Mouse (Mus musculus) ZHBTc4 (cell line): ENCODE results near the gene Enoph1.

Experiments
- DNase-seq: peaks from one replicate; pipeline ENCODE4 v3.0.0-alpha.2; 2011; ENCODE audit warnings: low read depth, low spot score

Gene Enoph1

DNA sequence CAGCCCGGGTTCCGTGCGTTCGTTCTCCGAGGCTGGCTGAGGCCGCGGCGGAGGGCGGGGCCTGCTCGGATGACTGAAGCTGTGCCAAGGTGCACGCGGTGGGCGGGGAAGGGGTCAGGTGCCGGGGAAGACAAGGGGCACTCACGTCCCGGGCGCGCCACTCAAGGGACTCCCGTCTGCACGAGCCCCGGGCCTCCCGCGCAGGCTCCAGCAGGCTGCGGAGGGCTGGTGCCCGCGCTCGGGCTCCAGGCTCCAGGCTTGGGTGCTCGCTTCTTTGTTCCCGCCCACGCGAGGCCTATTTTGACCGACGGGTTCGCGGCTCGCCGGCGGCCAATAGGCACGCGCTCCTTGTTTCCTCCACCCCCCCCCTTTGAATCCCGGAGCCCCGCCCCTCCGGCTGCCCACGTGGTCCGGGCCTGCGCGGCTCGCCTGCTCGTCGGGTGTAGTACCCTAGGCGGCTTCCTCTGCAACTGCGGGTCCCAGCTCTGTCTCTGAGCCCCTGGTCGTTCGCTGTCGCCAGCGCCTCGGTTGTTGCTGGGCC is at the start of gene Enoph1, which contains the start of gene Hnrnpdl:
TSS of gene Enoph1 (plus strand) at position 384 of the 541 bp plus-strand sequence.
TSS of gene Hnrnpdl (minus strand) at position 63 of the 541 bp plus-strand sequence.
- DNase-seq: peak; percentile 98

- no peak for DNase-seq
Measured at GRCm38 (mm10) chr5:99994166-99994565, 45.6 kb upstream of the Enoph1 start.

DNA sequence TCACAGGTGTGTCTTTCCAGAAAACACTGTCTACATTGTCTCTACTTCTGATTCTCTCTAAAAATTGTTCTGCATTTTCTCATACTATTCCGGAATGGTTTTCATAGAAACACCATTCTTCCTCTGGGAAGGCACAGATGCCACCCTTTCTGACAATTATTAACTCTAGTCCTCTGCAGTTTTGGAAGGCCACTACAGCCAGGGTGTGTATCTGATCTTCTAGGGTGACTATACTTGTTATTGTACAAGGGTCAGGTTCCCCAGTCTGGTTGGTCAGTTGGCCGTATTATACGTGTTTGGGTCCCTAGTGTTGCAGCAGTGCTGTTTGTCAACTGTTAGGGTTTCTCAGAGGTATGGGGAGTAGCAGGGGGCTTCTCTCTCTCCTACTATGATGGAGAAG is 45.1 kb upstream of the Enoph1 start:
- DNase-seq: no peak

GRCm38 (mm10) chr5:100000048-100000447 is 39.7 kb upstream of the Enoph1 start:
- no peak for DNase-seq

DNA sequence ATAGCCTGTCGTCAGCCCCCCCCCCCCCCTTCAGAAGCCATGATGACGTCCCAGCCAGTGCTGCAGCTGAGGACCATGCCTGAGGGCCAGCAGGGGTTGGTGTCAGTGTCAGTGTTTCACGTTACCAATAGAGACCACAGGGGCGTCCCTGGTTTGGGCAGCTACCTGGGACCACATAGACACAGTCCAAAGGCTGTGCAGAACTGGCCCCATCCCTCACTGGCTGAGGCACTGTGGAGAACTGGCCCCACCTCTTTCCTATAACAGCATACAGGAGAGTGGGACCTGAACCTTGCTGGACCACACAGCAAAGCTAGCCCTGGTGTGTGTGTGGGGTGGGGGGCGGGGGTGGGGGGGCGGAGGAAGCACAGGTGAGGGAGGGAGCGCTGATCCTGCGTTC is 39.3 kb upstream of the Enoph1 start:
- no peak for DNase-seq

DNA sequence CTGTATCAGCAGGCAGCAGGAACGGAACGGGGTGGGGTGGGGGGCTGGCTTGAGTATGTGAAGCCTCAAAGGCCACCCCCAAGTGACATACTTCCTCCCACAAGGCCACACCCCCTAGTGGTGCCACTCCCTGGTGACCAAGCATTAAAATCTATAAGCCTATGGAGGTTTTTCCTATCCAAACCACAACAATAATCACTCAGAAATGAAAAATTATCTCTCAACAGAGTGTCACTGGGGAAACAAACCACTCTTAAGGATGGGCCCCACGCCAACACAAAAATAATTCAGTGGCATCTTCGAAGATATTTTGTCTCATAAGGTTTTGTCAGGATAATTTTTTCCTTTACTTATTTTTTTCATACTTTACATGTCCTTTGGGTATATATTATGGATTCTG is 35.9 kb upstream of the Enoph1 start:
- DNase-seq: no peak

- DNase-seq: no peak
Measured at GRCm38 (mm10) chr5:100005431-100005830, 34.4 kb upstream of the Enoph1 start.

DNA sequence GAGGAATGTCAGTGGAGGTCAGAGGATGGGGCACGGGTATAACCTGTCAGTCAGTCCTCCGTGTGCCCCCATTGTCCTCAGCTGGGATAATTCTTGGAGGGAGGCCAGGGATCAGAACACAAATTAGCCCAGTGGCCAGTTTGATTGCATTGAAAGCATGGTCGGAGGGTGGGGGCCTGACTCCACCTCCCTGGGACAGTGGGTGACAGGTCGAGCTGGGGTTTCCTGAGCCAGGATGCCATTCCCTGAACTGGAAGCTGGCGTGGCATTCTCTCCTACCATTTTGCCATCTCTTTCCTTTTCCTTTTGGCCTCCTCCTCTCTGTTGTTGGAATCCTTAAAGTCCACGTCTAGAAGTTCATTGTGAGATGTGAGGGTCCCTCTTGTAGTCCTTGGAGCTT is 33.9 kb upstream of the Enoph1 start:
- no peak for DNase-seq

DNA sequence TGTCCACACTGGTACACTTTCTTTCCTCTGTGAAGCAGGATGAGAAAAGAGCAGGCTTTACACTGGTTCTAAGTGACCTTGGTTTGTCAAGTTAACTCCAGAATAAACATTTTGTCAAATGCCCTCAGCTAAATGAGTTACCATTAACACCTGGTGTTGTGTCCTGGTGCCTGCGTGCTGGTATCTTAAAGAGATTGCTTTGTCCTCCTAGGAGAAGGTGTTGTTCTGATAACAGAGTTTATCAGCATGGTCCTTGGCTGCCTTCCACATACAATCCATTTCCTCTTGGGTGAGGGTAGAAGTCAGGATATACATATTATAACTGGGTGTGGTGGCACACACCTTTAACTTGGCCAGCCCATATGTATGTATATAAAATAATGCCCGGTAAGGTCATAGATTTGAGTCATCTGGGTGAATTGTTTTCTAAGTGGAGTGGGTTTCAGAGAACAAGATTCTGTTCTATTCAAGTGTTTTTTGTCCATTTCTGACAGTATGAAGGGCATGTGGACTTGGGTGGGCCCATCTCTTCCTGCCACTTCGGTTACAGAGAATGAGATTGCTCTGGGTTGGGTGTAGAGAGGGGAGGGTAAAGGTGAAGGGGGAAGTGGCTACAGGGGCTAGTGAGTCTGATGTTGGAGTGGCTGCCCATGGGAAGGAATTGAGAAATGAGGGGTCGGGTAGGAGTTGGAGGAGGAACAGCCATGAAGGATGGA is 33.3 kb upstream of the Enoph1 start:
- DNase-seq: no peak

GRCm38 (mm10) chr5:100007040-100007375 is 32.8 kb upstream of the Enoph1 start:
- DNase-seq: peak; percentile 89

DNA sequence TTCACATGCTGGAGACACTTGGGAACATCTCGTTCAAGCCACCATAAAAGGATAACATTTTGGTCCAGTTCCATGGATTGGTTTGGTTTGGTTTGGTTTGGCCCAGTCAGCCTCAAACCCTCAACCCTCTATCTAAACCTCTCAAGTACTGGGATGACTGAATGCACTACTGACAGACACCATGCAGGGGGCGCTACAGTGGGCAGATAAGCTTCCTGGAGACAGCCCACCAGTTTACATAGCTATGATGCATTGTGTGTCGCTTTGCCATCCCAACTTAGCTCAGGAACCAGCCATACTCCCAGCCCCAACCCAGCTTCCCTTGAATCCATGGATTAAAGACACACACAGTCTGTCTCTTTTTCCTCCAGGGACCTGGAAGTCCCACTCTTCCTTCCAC is 31.3 kb upstream of the Enoph1 start:
- peak; percentile 49 for DNase-seq

DNA sequence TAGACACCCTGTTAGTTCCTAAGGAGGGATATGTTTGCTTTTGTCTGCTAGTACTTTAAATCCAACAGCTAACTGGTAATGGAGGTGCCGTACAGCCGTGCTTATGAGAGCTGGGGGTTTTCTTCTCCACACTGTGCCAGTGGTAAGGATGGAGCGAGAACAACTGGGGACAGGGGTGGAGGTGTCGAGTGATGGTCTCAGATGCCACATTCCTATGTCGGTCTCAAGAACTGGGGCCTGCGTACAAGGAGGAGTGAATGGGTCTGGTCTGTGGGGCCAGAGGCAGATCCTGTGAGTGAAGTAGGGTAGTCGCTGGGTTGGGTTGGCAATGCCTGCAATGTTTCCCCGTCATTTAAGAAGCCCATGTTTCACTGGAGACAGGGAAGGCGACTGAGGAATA is 27.2 kb upstream of the Enoph1 start:
- no peak for DNase-seq

DNA sequence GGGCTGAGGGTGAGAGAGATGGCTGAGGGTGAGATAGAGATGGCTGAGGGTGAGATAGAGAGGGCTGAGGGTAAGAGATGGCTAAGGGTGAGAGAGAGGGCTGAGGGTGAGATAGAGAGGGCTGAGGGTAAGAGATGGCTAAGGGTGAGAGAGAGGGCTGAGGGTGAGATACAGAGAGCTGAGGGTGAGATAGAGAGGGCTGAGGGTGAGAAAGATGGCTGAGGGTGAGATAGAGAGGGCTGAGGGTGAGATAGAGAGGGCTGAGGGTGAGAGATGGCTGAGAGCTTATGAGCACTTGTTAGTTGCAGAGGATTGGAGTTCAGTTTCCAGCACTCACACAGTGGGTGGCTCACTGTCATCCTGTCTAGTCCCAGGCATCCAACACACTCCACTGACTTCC is 19.7 kb upstream of the Enoph1 start:
- no peak for DNase-seq

DNA sequence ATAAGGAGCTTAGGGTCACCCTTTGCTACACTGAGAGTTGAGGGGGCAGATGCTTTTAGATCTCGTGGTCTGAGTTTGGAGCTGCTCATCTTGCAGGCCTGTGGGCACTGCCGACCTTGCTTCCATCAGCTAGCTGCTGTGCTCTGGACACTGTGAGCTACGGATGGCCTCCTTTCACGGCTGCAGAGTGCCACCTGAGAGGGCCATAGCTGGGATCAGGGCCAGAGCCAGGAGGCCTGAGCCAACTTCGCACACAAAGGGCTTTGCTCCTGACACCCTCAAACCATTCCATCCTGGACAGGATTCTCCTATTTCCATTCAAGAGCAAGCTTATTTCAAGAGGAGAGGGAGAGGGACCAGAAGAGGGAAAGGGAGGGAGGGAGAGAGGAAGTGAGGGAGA is 15.4 kb upstream of the Enoph1 start:
- no peak for DNase-seq

- DNase-seq: no peak
Measured at GRCm38 (mm10) chr5:100024868-100025267, 14.9 kb upstream of the Enoph1 start.

DNA sequence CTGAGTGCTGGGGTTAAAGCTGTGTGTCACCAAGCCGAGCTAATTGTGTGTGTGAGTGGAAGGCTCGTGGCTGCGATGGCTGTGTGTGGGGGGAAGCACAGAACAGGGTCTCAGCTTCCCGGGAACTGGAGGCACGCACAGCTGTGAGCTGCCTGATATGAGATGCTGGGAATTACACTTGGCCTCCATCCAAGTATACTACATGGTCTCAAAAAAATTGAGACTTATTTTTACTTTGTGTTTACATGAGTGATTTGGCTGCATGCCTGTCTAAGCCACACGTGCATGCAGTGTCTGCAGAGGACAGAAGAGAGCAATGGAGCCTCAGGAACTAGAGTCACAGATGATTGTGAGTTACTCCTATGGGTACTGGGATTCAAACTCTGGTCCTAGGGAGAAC is 9.7 kb upstream of the Enoph1 start:
- DNase-seq: no peak

DNA sequence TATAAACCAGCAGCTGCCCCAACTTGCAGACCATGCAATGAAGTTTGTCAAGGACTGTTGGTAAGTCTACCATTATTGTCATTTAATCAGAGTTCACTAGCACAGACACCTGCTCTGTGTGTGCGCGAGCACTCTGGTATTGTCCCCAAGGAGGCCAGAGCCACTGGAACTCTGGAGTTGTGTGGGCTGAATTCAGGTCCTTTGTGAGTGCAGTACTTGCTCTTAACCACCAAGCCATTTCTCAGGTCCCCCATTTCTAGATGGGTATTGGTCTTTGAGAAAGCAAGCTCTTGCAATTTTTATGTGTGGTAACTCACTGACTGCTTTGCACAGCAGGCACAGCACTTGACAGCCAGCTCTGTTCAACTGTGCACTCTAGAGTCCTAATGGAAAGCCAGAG is 7.7 kb upstream of the Enoph1 start:
- peak; percentile 79 for DNase-seq

GRCm38 (mm10) chr5:100032646-100033045 is 7.1 kb upstream of the Enoph1 start:
- peak; percentile 62 for DNase-seq

DNA sequence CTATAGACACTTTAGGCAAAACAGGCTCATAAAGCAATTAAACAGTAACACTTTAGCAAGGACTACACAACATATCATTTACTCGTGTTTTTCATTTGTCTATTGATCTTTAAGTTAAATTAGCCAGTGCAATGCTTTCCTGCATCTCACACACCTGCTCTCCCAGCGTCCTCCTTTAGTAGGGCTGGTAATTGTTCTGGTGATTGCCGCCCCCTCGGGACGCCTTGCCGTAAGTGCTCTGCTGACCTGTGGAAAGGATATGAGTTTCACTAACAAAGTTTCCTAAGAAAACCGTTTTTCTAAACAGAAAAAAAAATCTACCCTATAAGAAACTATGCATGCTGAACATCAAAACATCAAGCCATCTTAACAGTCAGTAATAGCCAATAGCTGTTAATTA is 3.8 kb upstream of the Enoph1 start:
- DNase-seq: peak; percentile 63

DNA sequence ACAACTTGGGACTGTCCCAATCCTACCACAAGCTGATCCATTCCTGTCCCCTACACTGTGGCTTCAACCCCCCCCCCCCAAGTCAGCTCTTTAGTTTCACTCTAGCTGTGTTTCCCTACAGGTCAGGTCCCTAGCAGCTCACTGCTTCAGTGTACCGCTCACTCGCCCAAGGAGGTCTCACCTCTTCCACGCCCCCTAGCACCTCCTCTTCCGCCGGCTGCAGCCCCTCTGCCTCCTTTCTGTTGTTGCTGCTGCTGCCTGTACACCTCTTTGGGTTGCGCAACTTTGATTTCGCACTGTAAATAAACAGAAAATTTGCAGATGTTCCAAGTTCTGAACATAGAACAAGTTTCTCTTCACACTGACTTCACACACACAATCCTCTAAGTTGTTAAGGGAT is 3.1 kb upstream of the Enoph1 start:
- peak; percentile 85 for DNase-seq

DNA sequence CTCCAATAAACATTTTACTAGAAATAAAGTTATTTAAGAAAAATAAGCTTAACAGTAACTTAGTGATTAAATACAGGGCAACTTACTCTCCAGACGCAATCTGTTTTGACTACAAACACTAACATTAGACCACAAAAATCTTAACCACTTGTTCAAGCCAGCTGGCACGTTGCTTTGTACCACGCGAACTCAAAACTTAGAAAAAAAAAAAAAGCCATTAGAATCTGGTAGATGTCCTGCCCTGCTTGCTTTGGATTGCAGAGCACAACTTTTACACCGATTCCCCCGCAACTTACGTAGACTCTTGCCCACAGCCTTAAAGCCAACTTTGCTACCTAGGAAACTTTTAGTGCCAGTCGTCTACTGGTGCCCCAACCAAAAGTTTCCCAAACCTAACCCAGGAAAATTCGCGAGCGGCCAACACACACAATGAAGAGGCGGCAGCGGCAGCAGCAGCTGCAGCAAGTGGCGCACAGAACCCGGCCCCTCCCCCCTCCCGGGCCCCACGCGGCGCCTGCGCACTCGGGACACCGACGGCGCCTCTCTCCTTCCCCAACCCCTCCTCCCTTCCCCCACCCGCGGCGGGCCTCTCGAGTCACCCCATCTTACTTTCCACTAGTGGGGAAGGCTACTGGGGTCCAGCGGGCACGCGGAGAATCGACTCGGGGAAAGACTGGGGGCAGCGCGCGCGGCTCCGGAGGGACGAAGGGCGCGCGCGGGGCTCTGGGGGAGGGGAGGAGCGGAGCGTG is 1.6 kb upstream of the Enoph1 start:
- DNase-seq: peak; percentile 90

DNA sequence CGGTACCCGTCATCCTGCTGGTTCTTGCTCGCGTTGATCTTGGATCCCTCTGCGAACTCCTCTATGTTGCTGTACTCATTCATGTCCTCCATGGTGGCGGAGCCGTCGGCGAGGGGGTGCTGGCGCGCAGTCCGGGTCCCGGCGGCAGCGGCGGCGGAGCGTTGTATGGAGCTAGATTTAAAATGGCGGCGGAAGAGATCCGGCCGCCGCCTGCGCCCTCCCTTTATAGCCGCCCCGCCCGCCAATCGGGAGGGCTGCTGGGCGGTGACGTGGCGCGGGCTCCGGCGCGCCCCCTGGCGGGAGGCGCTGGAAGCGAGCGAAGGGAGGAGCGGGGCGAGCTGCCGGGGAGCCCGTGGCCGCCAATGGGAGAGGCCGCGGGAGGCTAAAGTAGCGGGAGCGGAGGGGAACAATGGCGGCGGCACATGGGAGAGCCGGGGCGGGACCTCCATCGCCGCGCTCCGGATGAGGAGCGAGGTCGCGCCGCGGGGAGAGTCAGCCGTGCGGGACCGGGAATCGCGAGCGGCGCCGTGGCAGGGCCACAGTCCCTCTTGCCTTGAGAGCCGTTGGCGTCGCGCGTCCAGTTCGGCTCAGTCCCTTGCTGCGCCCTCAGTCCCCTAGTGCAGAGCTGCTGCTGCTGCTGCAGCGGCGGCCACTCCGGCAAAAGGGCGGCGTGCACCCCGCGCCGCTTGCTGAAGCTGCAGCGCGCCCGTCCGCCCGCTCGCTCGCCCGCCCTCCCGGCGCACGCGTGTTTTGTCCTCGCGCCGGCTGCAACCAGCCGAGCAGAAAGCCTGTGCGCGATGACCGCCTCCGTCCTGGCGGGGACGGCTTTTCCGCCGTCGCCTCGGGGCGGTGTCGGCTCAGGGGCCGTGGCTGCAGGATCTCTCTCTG is 827 bp upstream of the Enoph1 start:
- DNase-seq: peak; percentile 96
